Mouse (Mus musculus): ENCODE measurements around the gene Fibp. TPM values are rescaled to one million over a fixed set of nuclear protein-coding genes. Genes with fewer than 3 reads are reported as not detected.
"Not testable (repeated sequence)": the region's sequence is repeated elsewhere in the genome, so short reads cannot be mapped to it uniquely, and the experiment has no call there.

The Fibp gene
- total RNA-seq, 2 experiments from 2014 or later, result 62.3 to 71.1 TPM

DNA sequence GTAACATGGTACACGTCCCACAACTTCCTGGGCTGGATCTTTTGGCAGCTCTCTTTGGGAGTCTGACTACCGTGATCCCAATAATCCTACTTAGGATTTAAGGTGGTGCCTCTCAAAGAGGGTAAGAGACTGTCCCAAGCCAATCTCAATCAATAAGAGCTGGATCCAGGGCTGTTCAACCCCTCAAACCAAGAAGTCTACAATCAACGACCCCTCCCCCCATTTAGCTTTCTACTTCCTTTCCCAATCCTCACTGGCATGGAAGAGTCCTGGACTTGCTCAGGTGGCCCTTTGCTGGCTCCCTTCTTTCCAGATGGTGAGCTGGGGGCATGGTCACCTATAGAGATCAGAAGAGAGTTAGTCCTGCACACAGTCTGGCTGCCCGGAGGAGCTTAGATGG, 26.4 kb downstream of the Fibp start:
- DNase-seq (ENCODE audit: low spot score in 2 of 2), result no peak

DNA sequence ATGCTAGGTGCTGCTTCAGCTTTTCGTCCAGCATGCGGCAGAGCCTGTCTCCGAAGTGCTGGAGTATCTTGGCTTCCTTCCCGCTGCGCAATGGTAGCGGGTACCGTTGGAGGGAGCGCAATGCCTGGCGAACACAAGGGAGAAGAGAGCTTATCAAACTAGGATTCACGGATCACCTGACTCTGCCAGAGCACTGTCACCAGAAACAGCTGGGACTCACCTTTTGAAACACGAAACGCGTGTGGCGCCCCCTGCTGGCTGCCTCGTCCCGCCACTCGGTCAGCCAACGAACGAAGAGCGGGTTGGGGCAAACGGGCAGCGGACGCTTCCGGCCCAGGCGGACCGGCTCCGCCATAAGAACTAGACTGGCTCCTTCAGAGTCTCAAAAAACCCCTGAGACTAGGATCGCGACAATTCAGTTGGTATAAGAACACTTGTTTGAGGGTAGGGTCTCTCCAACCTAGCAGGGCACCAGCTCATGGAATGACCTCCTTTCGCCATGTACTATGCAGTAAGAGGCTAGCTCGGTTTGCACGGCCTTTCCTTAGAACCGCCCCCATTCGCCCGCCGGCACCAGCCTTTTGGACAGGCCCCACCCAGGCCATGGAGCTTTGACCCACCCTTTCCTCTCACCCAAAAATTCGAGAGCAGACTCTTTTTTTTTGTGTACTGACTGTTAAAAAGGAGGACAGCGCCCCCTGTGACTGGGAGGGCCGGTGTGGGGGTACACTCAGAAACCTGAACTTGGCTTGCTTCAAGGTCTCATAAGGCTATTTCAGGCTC, 27.5 kb downstream of the Fibp start, which contains the start of gene Mus81:
Mus81 (minus strand) TSS at position 635 of the 783 bp plus-strand sequence.
- DNase-seq (ENCODE audit: low spot score in 2 of 2), result peak; percentile 89 to 96

DNA sequence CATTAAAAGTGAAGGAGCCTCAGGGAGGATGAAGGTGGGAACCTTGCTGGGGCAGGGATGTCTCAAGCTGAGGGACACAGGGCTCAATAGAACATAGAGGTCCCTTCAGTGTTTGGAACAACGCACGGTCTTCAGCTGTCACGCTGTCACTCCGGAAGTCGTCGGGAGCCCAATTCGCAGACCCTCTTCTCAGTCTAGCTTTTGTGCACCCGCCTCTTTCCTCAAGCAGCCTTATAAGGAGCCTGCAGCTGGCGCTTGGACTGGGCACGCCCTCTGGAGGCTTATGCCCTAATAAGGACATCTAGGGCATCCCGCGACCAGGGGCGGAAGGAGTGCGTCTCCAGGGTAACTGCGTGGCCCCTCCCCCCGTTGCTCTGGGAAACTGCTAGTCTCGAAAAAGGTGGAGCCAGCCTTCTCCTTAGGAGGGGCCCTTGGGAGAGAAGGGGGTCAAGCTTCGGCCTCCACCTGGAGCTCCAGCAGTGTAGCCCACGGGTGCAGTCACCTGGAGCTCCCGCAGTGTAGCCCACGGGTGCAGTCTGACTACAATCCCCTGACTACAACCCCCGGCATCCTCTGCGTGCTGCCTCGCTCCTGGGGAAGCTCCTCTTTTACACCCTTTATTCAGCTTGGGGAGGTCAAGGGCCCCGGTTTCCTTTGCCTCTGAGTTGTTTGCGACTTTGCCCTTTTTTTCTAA, 28.6 kb downstream of the Fibp start:
- DNase-seq (ENCODE audit: low spot score in 2 of 2), result peak; percentile 90 to 97

DNA sequence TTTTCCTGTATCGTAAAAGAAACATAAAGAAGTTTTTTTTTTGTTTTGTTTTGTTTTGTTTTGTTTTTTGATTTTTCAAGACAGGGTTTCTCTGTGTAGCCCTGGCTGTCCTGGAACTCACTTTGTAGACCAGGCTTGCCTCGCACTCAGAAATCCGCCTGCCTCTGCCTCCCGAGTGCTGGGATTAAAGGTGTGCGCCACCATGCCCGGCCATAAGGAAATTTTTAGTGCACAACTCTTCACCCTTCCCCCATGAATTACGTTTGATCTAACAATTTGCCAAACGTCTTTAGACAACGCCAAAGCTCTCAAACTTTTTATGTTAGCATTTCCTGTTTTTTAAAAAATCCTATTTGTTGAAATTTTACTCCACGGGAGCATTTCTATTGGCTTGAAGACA, 29.3 kb downstream of the Fibp start:
- not testable (repeated sequence) for DNase-seq (ENCODE audit: low spot score in 2 of 2)

DNA sequence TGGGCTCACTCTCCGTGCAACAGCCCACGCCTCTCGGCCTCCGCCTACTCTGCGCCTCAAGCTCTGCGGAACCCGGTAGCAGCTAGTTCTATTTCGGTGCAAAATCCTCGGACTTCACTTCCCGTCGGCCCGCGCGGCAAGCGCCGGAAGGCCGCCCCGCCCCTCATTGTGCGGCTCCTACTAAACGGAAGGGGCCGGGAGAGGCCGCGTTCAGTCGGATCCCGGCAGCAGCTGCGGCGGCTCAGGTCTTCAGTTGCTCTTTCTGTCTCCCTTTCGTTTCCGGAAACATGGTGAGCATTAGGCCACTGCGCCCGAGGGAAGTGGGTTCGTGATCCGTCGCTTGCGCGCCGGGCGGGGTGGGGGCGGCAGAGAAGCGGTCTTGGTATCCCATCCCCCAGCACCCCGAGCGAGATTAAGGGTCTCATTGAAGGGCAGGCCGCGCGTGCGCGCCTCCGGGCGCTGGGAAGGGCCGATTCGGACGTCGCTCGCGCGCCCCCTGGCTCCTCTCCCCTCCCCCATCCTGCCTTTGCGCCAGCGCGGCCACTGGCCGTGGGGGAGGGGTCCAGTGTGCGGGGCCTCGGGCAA, 30.0 kb downstream of the Fibp start, which contains the start of gene Cfl1:
Cfl1 (plus strand) TSS at position 143 of the 585 bp plus-strand sequence.
- DNase-seq (ENCODE audit: low spot score in 2 of 2), result peak; percentile 91 to 93

DNA sequence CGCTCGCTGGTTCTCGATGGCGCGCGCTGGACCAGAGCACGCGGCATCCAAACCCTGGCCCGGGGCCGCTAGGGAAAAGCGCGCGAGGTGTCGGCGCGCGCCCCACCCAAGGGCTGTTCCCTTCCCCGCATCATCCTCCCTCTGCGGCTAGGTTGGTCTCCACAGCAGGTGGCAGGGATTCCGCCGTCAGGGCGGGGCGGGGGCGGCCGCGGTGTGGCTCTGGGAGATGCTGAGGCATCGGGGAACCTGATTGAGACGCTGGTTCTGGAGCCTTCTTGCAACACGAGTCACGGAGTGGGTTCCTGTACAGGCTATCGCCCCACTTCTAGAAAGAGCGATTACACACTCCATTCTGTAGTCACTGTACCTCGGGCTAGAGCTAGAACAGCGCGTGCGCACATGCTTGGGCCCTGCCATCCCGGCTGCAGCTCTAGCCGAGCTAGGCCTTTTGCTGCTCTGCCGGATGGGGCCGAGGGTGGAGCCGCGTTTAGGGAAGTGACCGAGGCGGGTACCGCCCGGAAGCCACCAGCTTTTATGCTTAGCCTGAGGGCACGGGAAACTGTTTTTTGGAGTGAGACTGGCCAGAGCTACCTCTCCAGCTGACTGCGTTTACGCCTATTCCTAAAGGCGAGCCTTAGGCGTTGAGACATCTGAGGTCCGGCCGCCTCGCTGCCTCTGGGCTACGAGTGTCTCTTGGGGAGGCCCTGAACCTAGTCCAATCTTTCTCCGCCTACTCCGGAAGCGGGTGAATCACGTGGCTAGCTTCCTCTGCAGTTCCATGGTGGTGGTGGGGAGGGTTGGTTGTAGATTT, 30.7 kb downstream of the Fibp start:
- DNase-seq (ENCODE audit: low spot score in 2 of 2), result peak; percentile 59 to 87

DNA sequence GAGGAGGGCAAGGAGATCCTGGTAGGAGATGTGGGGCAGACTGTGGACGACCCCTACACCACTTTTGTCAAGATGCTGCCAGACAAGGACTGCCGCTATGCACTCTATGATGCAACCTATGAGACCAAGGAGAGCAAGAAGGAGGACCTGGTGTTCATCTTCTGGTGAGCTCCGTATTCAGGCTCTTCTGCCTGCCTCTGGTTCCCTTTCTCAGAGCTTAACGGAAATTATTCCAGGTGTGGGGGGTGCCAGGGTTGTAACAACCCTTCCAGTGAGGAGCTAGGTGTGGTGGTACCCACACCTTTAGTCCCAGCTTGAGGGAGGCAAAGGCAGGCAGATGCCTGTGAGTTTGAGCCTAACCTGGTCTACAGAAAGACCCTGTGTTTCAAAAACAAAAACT, 32.2 kb downstream of the Fibp start:
- DNase-seq (ENCODE audit: low spot score in 2 of 2), result no peak

DNA sequence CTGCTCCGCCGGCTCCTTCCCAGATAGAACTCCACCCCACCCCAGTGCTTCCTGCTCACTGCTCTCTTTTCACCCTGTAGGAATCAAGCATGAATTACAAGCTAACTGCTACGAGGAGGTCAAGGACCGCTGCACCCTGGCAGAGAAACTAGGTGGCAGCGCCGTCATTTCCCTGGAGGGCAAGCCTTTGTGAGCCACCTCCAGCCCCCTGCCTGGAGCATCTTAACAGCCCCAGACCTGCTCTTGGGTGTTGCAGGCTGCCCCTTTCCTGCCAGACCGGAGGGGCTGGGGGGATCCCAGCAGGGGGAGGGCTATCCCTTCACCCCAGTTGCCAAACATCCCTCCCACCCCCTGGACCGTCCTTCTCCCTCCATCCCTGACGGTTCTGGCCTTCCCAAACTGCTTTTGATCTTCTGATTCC, 32.9 kb downstream of the Fibp start:
- not testable (repeated sequence) for DNase-seq (ENCODE audit: low spot score in 2 of 2)

DNA sequence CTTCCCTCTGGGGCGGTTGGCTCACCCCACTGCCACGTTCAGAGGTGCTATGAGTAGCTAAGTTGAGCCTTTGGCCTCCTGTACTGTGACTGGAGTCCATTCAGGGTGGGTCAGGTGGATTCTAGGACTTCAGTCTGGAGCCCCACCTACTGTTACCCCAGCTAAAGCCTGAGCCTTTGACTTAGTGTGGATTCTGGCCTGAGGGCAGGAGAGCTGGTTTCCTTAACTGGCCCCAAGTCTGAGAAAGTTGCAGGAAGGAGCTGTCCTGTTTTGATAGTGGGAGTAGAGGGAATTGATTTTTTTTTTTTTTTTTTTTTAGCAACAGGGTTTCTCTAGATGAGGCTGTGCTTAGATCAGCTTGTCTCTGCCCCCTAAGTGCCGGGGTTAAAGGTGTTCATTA, 33.9 kb downstream of the Fibp start:
- DNase-seq (ENCODE audit: low spot score in 2 of 2), result no peak

DNA sequence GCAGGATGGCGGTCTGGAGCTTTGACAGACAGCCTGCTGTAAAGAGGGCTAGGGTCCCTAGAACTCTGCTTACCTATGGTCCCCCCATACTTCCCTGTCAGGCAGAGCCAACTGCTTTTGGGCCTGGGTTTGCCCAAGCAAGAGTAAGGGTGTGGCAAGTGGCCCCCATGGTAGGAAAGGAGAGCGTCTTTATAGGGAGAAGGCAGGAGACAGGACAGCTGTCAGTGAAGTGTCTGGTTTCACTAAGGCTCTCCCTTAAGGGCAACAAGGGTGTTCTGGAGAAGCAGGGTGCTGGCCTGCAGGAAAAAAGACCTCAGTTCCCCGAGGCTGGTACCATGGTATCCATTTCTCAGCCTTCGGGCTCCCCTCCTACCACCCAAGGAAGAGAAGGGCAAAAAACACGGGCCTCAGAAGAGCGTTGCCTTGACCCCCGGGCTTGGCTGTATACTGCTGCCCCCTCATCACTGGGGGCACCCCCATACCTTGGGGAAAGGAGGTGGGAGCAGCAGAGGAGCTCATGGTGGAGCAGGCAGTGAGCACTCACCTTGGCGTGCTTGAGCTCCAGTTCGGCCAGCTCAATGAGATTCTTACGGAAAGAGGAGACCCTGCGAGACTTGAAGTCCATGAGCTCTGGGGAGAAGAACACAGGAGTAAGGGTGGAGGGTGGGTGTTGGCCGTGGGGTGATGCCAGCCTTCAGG, 35.1 kb downstream of the Fibp start:
- DNase-seq (ENCODE audit: low spot score in 2 of 2), result no peak

DNA sequence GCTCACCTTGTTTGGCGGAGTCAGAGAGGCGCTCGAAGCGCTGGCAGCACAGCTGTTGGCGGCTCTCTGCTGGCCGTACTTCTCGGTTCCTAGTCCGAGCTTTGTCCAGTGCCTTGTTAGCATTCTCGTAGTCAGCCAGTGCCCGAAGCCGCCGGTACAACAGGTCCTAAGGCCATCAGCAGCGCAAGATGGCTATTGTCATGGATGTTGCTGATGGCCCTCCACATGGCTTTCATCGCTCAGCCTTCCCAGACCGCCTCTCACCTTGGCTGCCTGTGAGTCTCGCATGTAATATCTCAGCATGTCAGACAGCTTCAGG, 35.6 kb downstream of the Fibp start:
- DNase-seq (ENCODE audit: low spot score in 2 of 2), result no peak

DNA sequence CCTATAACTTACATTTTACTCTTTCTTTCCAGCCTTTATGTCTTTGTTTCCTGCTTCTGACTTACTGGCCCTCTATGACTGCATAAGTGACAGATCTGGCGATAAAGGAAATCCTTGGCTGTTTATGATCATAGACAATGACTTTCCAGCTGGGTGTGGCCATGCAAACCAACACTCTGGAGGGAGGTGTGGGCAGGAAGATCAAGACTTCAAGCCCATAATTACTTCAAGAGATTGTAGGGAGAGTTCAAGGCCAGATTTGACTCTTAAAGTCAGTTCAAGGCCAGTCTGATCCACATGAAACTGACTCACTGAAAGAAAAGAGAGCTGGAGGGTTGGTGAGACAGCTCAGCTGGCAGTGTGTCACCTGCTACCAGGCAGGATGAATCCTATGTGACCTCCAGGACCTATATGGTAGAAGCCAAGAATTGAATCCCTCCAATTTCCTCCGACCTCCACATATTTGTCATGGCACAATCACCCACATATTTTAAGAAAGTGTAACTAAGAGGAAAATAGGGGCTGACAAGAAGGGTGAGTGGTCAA, 40.0 kb downstream of the Fibp start:
- DNase-seq (ENCODE audit: low spot score in 2 of 2), result no peak

DNA sequence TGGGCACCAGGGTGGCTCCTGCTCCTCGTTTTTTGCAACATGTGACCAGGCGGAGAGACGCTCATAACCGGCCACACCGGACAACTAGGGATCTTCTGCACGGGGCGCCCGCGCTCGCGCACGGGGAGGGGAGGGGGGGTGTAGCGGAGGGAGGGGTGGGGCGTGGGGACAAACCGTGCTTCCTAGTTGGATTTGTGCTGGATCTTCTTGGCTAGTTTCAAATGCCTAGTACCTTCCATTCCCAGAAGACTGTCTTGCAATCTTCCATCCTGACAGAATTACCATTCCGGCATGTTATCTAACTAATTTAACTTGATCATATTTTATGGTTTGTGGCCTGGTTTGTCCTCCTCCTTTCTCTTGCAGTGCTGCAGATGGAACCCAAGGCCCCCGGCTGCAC, 43.3 kb downstream of the Fibp start, which contains the start of gene 1700020D05Rik:
1700020D05Rik (minus strand) TSS at position 101 of the 400 bp plus-strand sequence.
- DNase-seq (ENCODE audit: low spot score in 2 of 2), result no peak

DNA sequence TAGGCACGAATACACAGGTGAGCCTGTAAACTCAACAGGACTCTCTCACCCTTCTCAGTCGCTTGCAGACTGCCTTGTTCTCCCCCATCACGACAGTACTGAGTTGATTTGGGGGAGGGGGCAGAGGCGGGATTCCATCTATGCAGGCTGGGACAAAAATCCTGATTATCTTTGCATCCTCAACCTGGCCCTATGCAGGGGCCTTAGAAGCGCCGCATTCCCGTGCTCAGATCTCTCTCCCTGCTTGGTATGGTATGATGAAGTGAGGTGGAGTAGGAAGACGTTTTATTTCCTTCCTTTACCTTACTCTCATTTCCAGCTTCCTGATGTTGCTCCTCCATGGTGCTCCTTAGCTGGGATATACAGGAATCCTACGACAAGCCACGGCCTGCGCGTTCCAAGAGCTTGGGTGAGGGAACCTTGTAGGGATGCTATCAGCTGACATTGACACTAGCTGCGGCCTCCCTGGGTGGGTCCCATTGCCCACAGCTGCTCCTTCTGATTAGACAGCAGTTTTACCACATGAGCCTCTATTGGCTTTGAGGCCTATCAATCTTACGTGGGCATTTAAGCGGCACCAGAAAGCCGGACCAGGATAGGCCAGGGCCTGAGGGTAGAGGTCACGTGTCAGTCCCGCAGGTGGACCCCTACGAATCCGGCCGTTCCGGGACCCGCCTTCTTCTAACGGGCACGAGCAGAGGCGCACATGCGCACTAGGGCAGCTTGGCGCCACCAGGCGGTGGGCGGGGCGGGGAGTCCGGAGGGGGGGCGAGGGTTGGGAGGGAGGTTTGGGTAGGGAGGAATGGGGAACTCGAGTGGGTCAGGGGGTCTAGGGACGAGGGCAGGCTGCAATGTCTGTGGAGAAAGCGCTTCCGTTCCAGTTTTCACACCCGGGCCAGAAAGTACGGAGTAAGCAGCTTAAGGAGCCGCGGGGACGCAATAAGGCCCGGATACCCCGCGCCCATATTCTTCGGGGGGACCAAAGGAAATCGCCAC, 49.9 kb downstream of the Fibp start, which contains the start of gene Snx32:
Snx32 (minus strand) TSS at position 508 of the 996 bp plus-strand sequence.
- peak; percentile 91 to 97 for DNase-seq (ENCODE audit: low spot score in 2 of 2)

DNA sequence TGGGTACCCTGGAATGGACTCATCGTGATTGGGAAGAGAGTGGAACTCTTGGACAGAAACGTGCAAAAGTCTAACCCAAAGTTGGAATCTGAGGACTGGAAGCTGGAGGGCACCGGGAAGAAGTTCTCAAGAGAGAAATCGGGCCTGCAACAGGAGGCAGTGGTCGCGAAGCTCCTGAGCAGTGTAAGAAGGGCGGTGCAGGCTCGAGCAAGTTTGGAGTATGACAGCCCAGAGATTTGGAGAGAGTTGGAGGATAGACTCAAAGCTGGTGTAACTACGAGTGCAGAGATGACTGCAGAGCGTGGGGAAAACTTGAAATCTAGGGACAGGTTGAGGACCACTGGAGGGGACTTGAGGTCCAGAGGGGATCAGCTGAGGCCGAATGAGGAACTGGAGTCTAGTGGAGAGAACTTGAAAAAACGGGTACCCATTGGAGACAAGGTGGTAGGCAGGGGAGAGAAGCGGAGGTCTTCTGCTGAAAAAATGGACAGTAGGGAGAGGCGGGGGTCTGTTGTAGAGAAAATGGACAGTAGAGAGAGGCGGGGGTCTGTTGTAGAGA, 50.7 kb downstream of the Fibp start:
- DNase-seq (ENCODE audit: low spot score in 2 of 2), result no peak

DNA sequence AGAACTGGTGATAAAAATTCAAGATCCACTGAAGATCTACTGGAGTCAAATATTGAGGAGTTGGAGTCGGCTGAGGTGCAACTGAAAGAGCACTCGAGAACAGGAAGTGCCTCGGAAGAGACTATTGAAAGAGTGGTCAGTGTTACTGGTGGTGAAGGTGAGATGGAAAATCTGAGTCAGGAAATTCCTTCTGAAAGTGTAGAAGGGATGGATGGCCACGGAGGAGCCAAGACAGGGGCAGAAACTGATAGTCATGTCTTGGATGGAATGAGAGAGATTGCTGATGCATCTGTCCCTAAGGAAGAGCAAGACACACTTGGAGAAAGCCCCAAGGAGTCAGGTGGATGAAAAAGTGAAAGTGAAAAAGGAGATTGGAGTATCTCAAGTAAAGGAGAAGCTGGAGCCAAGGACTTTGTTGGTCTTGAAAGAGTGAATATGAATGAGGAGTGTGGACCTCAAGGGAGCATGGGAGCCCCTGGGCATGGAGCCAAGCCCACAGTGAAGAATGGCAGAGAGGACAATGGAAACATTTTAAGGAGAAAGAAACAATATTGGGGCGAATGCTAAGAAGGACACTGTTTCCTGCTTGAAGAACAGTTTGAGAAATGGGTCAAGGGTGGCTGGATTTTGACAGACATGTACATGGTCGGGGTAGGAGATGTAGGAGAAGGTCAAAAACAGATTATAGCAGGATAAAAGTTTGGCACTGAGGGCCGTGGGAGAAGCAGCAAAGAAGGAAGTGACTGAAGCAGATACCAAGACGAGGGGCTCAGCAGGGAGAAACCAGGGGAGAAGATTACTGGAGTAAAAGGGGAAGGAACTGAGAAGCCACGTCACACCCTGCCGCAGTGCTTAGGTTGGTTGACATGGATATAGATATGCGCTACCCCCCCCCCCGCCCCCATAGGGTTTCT, 51.9 kb downstream of the Fibp start:
- no peak for DNase-seq (ENCODE audit: low spot score in 2 of 2)

DNA sequence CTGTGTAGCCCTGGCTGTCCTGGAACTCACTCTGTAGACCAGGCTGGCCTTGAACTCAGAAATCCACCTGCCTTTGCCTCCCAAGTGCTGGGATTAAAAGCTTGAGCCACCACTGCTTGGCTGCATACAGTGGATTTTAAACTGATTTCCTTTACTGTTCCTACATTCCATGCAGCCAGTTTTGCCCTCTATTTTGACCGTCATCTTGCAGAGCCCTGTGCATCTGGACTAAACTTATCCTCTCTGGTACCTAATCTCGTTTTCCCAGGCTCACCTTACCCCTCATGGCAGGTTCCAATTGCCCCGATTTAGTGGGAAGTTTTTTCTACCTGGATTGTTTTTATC, 52.6 kb downstream of the Fibp start:
- no peak for DNase-seq (ENCODE audit: low spot score in 2 of 2)
